Mouse (Mus musculus) ES-E14 (cell line): ENCODE measurements at regions not wholly inside any gene's neighbourhood (a gene's known extent, or its start where the extent isn't known, plus 50 kb on each side); places are given as distances from the start of the nearest gene placed in this dataset.
"Not testable (repeated sequence)": the region's sequence is repeated elsewhere in the genome, so short reads cannot be mapped to it uniquely, and the experiment has no call there.

Source experiments
- DNase-seq: peaks from one replicate; pipeline ENCODE4 v3.0.0-alpha.2; 2013; ENCODE audit warnings: low read depth, low spot score
- H3K27ac ChIP-seq: 2 replicates; pipeline ENCODE4 v1.5.1; 2012; ENCODE audit warnings: low read depth, mild to moderate bottlenecking, low read length, moderate library complexity, mixed read lengths; ENCODE audit not compliant: poor library complexity, insufficient read depth, severe bottlenecking
- H3K36me3 ChIP-seq: 2 replicates; pipeline ENCODE4 v1.6.1; 2012; ENCODE audit warnings: mild to moderate bottlenecking, low read length, moderate library complexity, mixed read lengths; ENCODE audit not compliant: control insufficient read depth, poor library complexity, insufficient read depth, severe bottlenecking
- H3K4me1 ChIP-seq, 2 experiments: fragments of 150-350 bp in 1 of 2; sonication (generic) in 1 of 2; 2 replicates each; pipeline ENCODE4 v1.6.1; 2012; ENCODE audit warnings: low read length in 2 of 2, mild to moderate bottlenecking in 1 of 2, mixed read lengths in 1 of 2; ENCODE audit not compliant: control insufficient read depth in 2 of 2, insufficient read depth in 2 of 2, poor library complexity in 1 of 2
- H3K4me3 ChIP-seq, 2 experiments: fragments of 150-350 bp in 1 of 2; sonication (generic) in 1 of 2; 2 replicates each; pipeline ENCODE4 v1.5.1; 2012; ENCODE audit warnings: low read length in 2 of 2, low read depth in 1 of 2, mild to moderate bottlenecking in 1 of 2, mixed read lengths in 1 of 2; ENCODE audit not compliant: insufficient read depth in 1 of 2, poor library complexity in 1 of 2, severe bottlenecking in 1 of 2
- H3K9ac ChIP-seq: 2 replicates; pipeline ENCODE4 v1.6.1; 2012; ENCODE audit warnings: low read depth, mild to moderate bottlenecking, low read length, mixed read lengths; ENCODE audit not compliant: poor library complexity, insufficient read depth, severe bottlenecking
- H3K9me3 ChIP-seq: fragments of 150-350 bp; sonication (generic); 2 replicates; pipeline ENCODE4 v1.6.1; 2012; ENCODE audit warnings: low read depth, mild to moderate bottlenecking, low read length; ENCODE audit not compliant: control insufficient read depth, insufficient read depth
- in situ Hi-C, 2 experiments: fragments of 600-800 bp; cut with MboI; formaldehyde crosslinking; loops; one replicate each; pipeline ENCODE4 v1.15.1; 2025; ENCODE audit warnings: low sequenced_read_pairs in 2 of 2, inconsistent platforms in 1 of 2; ENCODE audit not compliant: unreplicated experiment in 2 of 2

GRCm38 (mm10) chr1:5778551-5778950 is 970.9 kb downstream of the Gm37988 start:
- H3K4me1 ChIP-seq, in situ Hi-C loops, H3K36me3 ChIP-seq, H3K9me3 ChIP-seq, DNase-seq, H3K9ac ChIP-seq, H3K4me3 ChIP-seq: not testable (repeated sequence)
- H3K27ac ChIP-seq, result 0 out of 2 replicates have a peak overlapping the region, but pooled peaks have one; percentile 8
